Mouse (Mus musculus): ENCODE data around the gene Ptov1. TPM values are rescaled to one million over a fixed set of nuclear protein-coding genes. Genes with fewer than 3 reads are reported as not detected.

Ptov1 gene
- polyA plus RNA-seq, 1 experiment from 2014 or later: 518 TPM

- H3K36me3 ChIP-seq: peaks cover 30% of the 10 kb centered on the region
- no peak overlapping the region for H3K27ac ChIP-seq (replicated peaks)
- peaks cover 14% of the 10 kb centered on the region; the same call in 1 of the 2 replicates for H3K4me1 ChIP-seq (replicated peaks)
- H3K4me3 ChIP-seq: no peak overlapping the region
- no peak overlapping the region for H3K9ac ChIP-seq
- 94% methylated on average over 3 of the region's 3 CpGs for WGBS
- no peak overlapping the region for H3K4me2 ChIP-seq
- H3K27me3 ChIP-seq: no peaks in the 10 kb centered on the region
- no peaks in the 10 kb centered on the region for H3K9me3 ChIP-seq
- no peak for ATAC-seq (ENCODE audit: low FRiP score, low read depth)
Measured at GRCm38 (mm10) chr7:44826771-44827170, 42.8 kb downstream of the Ptov1 start.

GRCm38 (mm10) chr7:44824872-44825271 lies 44.7 kb downstream of the Ptov1 start:
- no peak overlapping the region for H3K9ac ChIP-seq
- ATAC-seq (ENCODE audit: low FRiP score, low read depth): peak; percentile 68
- H3K9me3 ChIP-seq: no peaks in the 10 kb centered on the region
- no peak overlapping the region for H3K4me3 ChIP-seq
- H3K36me3 ChIP-seq: peaks cover 12% of the 10 kb centered on the region
- H3K4me1 ChIP-seq (replicated peaks): peaks cover 23% of the 10 kb centered on the region
- H3K27ac ChIP-seq (replicated peaks): no peak overlapping the region
- 22% methylated on average over 3 of the region's 3 CpGs for WGBS
- no peaks in the 10 kb centered on the region for H3K27me3 ChIP-seq
- no peak overlapping the region for H3K4me2 ChIP-seq

- 39% methylated on average over 7 of the region's 7 CpGs for WGBS
- no peaks in the 10 kb centered on the region for H3K9me3 ChIP-seq
- H3K9ac ChIP-seq: no peak overlapping the region
- H3K4me2 ChIP-seq: no peak overlapping the region
- no peak overlapping the region for H3K4me3 ChIP-seq
- peaks cover 37% of the 10 kb centered on the region for H3K4me1 ChIP-seq (replicated peaks)
- H3K27me3 ChIP-seq: no peaks in the 10 kb centered on the region
- H3K36me3 ChIP-seq: no peaks in the 10 kb centered on the region
- no peak for ATAC-seq (ENCODE audit: low FRiP score, low read depth)
- no peak overlapping the region for H3K27ac ChIP-seq (replicated peaks)
Measured at GRCm38 (mm10) chr7:44823409-44823808, 46.2 kb downstream of the Ptov1 start.

- H3K4me3 ChIP-seq: no peak overlapping the region
- H3K9ac ChIP-seq: no peak overlapping the region
- H3K9me3 ChIP-seq: no peaks in the 10 kb centered on the region
- WGBS: 87% methylated on average over 7 of the region's 7 CpGs
- no peak for ATAC-seq (ENCODE audit: low FRiP score, low read depth)
- H3K4me2 ChIP-seq: no peak overlapping the region
- H3K36me3 ChIP-seq: no peaks in the 10 kb centered on the region
- H3K27me3 ChIP-seq: no peaks in the 10 kb centered on the region
- H3K4me1 ChIP-seq (replicated peaks): peaks cover 52% of the 10 kb centered on the region
- no peak overlapping the region for H3K27ac ChIP-seq (replicated peaks)
Measured at GRCm38 (mm10) chr7:44821666-44822448, 47.7 kb downstream of the Ptov1 start.

- Histone ChIP-seq H3K4me1 (replicated peaks) (peaks cover 52% of the 10 kb centered on the region), H3K4me3 (no peak overlapping the region), H3K9me3 (no peaks in the 10 kb centered on the region), H3K4me2 (no peak overlapping the region), H3K36me3 (no peaks in the 10 kb centered on the region), H3K27ac (replicated peaks) (no peak overlapping the region), H3K9ac (no peak overlapping the region), H3K27me3 (no peaks in the 10 kb centered on the region)
- ATAC-seq (ENCODE audit: low FRiP score, low read depth): no peak
- 92% methylated on average over 3 of the region's 3 CpGs for WGBS
Measured at GRCm38 (mm10) chr7:44820525-44820924, 49.1 kb downstream of the Ptov1 start.

- Histone ChIP-seq H3K9me3 (no peaks in the 10 kb centered on the region), H3K36me3 (no peaks in the 10 kb centered on the region), H3K27me3 (no peaks in the 10 kb centered on the region), H3K9ac (no peak overlapping the region), H3K4me1 (replicated peaks) (peaks cover 58% of the 10 kb centered on the region), H3K4me3 (no peak overlapping the region), H3K4me2 (no peak overlapping the region), H3K27ac (replicated peaks) (no peak overlapping the region)
- WGBS: 78% methylated on average over 5 of the region's 5 CpGs
- ATAC-seq (ENCODE audit: low FRiP score, low read depth): no peak
Measured at GRCm38 (mm10) chr7:44819863-44820262, 49.7 kb downstream of the Ptov1 start.

GRCm38 (mm10) chr7:44819391-44819790 lies 50.2 kb downstream of the Ptov1 start:
- H3K27me3 ChIP-seq: no peaks in the 10 kb centered on the region
- H3K4me2 ChIP-seq: peak overlapping the region; percentile 61
- H3K9ac ChIP-seq: no peak overlapping the region
- no peak overlapping the region for H3K4me3 ChIP-seq
- 96% methylated on average over 2 of the region's 2 CpGs for WGBS
- no peaks in the 10 kb centered on the region for H3K9me3 ChIP-seq
- H3K27ac ChIP-seq (replicated peaks): no peak overlapping the region
- H3K36me3 ChIP-seq: no peaks in the 10 kb centered on the region
- no peak for ATAC-seq (ENCODE audit: low FRiP score, low read depth)
- peaks cover 56% of the 10 kb centered on the region for H3K4me1 ChIP-seq (replicated peaks)

- Histone ChIP-seq H3K4me3 (peak overlapping the region; percentile 78), H3K4me1 (replicated peaks) (peaks cover 53% of the 10 kb centered on the region), H3K27me3 (no peaks in the 10 kb centered on the region), H3K9me3 (no peaks in the 10 kb centered on the region), H3K27ac (replicated peaks) (0 out of 2 replicates have a peak overlapping the region, but pooled peaks have one; percentile 22), H3K9ac (peak overlapping the region; percentile 22), H3K36me3 (no peaks in the 10 kb centered on the region), H3K4me2 (peak overlapping the region; percentile 61)
- WGBS: 35% methylated on average over 6 of the region's 6 CpGs
- ATAC-seq (ENCODE audit: low FRiP score, low read depth): no peak
Measured at GRCm38 (mm10) chr7:44818751-44819235, 50.8 kb downstream of the Ptov1 start.

- Histone ChIP-seq H3K4me1 (replicated peaks) (peaks cover 51% of the 10 kb centered on the region), H3K9ac (no peak overlapping the region; the same call in 1 of the 2 replicates), H3K27ac (replicated peaks) (0 out of 2 replicates have a peak overlapping the region, but pooled peaks have one; percentile 22), H3K4me3 (peak overlapping the region; percentile 78; the same call in 1 of the 2 replicates), H3K27me3 (no peaks in the 10 kb centered on the region), H3K4me2 (peak overlapping the region; percentile 61), H3K36me3 (no peaks in the 10 kb centered on the region), H3K9me3 (no peaks in the 10 kb centered on the region)
- 15% methylated on average over 2 of the region's 2 CpGs for WGBS
- ATAC-seq (ENCODE audit: low FRiP score, low read depth): no peak
Measured at GRCm38 (mm10) chr7:44818164-44818563, 51.4 kb downstream of the Ptov1 start.

- H3K27ac ChIP-seq (replicated peaks): peak overlapping the region; percentile 32; the same call in 1 of the 2 replicates
- H3K4me3 ChIP-seq: peak overlapping the region; percentile 78
- no peaks in the 10 kb centered on the region for H3K9me3 ChIP-seq
- H3K4me1 ChIP-seq (replicated peaks): peaks cover 47% of the 10 kb centered on the region
- 26% methylated on average over 3 of the region's 3 CpGs for WGBS
- H3K36me3 ChIP-seq: no peaks in the 10 kb centered on the region
- peak overlapping the region; percentile 68 for H3K9ac ChIP-seq
- no peaks in the 10 kb centered on the region for H3K27me3 ChIP-seq
- H3K4me2 ChIP-seq: peak overlapping the region; percentile 61
- no peak for ATAC-seq (ENCODE audit: low FRiP score, low read depth)
Measured at GRCm38 (mm10) chr7:44817441-44817840, 52.1 kb downstream of the Ptov1 start.

- Histone ChIP-seq H3K9me3 (no peaks in the 10 kb centered on the region), H3K27ac (replicated peaks) (peak within 1 kb of the TSS; percentile 90), H3K36me3 (no peaks in the 10 kb centered on the region), H3K4me1 (replicated peaks) (peaks cover 44% of the 10 kb centered on the region), H3K9ac (peak within 1 kb of the TSS; percentile 68), H3K4me2 (peak within 1 kb of the TSS; percentile 61), H3K27me3 (no peaks in the 10 kb centered on the region), H3K4me3 (peak within 1 kb of the TSS; percentile 78)
- peak; percentile 7 for ATAC-seq (ENCODE audit: low FRiP score, low read depth)
- under 1% methylated on average over 42 of the region's 57 CpGs for WGBS
Measured at GRCm38 (mm10) chr7:44816470-44817021, 53.0 kb downstream of the Ptov1 start, which contains the start of gene Atf5. Atf5 (minus strand) TSS chr7:44816658.

All from hindbrain, embryonic 15.5 days (tissue).